Mouse (Mus musculus) gastrocnemius, adult 8-10 months (tissue): ENCODE measurements around the gene Lce1a2. TPM values are rescaled to one million over a fixed set of nuclear protein-coding genes. Genes with fewer than 3 reads are reported as not detected.
"Not testable (repeated sequence)": the region's sequence is repeated elsewhere in the genome, so short reads cannot be mapped to it uniquely, and the experiment has no call there.

Experiments
- DNase-seq, 2 experiments: peaks; one replicate each; pipeline ENCODE4 v3.0.0; 2022; ENCODE audit warnings: low spot score in 2 of 2
- total RNA-seq, 4 experiments: library from RNA; stranded (reverse); gene quantifications; 2 replicates each; pipeline ENCODE4 v1.2.4; 2022

Lce1a2 gene
- not detected for total RNA-seq

- no peak for DNase-seq
Observed at GRCm38 (mm10) chr3:92670215-92670614, at the start of gene Lce1a2. TSS of gene Lce1a2 (minus strand) at chr3:92670315.

GRCm38 (mm10) chr3:92715122-92715521, 45.0 kb upstream of the Lce1a2 start:
- DNase-seq: no peak

- DNase-seq: no peak
Observed at GRCm38 (mm10) chr3:92708974-92709373, 38.9 kb upstream of the Lce1a2 start, which contains the start of gene Lce1e. TSS of gene Lce1e (minus strand) at chr3:92709074.

- no peak for DNase-seq
Observed at GRCm38 (mm10) chr3:92694613-92695012, 24.5 kb upstream of the Lce1a2 start.

- no peak for DNase-seq
Observed at GRCm38 (mm10) chr3:92691688-92692087, 21.6 kb upstream of the Lce1a2 start.

GRCm38 (mm10) chr3:92689154-92689553, 19.0 kb upstream of the Lce1a2 start:
- DNase-seq: not testable (repeated sequence)

GRCm38 (mm10) chr3:92687110-92687509, 17.0 kb upstream of the Lce1a2 start, which contains the start of gene Lce1d:
TSS of gene Lce1d (minus strand) at chr3:92687210.
- DNase-seq: no peak

- no peak for DNase-seq
Observed at GRCm38 (mm10) chr3:92678947-92679346, 8.8 kb upstream of the Lce1a2 start, which contains the start of gene Lce1c. TSS of gene Lce1c (plus strand) at chr3:92679247.

- no peak for DNase-seq
Observed at GRCm38 (mm10) chr3:92656826-92657225, 13.3 kb downstream of the Lce1a2 start, which contains the start of gene Lce1b. TSS of gene Lce1b (minus strand) at chr3:92656926.

- no peak for DNase-seq
Observed at GRCm38 (mm10) chr3:92648207-92648606, 21.9 kb downstream of the Lce1a2 start, which contains the start of gene Lce1a1. TSS of gene Lce1a1 (minus strand) at chr3:92648307.

- DNase-seq: no peak
Observed at GRCm38 (mm10) chr3:92639854-92640253, 30.3 kb downstream of the Lce1a2 start.

GRCm38 (mm10) chr3:92638653-92638991, 31.5 kb downstream of the Lce1a2 start:
- no peak for DNase-seq

- no peak for DNase-seq
Observed at GRCm38 (mm10) chr3:92637745-92638652, 32.1 kb downstream of the Lce1a2 start.

- no peak for DNase-seq
Observed at GRCm38 (mm10) chr3:92621560-92621959, 48.6 kb downstream of the Lce1a2 start, which contains the start of gene Lce6a. TSS of gene Lce6a (minus strand) at chr3:92621660.

Other genes with a start within 250 kb of the Lce1a2 start
- 1 to 10 TPM in 3 of 4 experiments, not detected in 1; 2.7 to 4.8 (median 4.7) TPM for gene Gm9774, start 240.9 kb downstream of the Lce1a2 start, total RNA-seq
- not detected for gene Sprr2k, start 237.7 kb downstream of the Lce1a2 start, total RNA-seq
- gene Sprr1b, start 231.5 kb downstream of the Lce1a2 start, total RNA-seq: not detected
- not detected for gene Sprr3, start 211.6 kb downstream of the Lce1a2 start, total RNA-seq
- not detected for gene Sprr1a, start 184.4 kb downstream of the Lce1a2 start, total RNA-seq
- gene Sprr4, start 169.8 kb downstream of the Lce1a2 start, total RNA-seq: not detected
- gene 2310046K23Rik, start 135.8 kb downstream of the Lce1a2 start, total RNA-seq: not detected
- not detected for gene Ivl, start 96.6 kb downstream of the Lce1a2 start, total RNA-seq
- gene Smcp, start 81.3 kb downstream of the Lce1a2 start, total RNA-seq: not detected
- not detected for gene 2210017I01Rik, start 62.8 kb downstream of the Lce1a2 start, total RNA-seq
- gene Lce6a, start 48.7 kb downstream of the Lce1a2 start, total RNA-seq: not detected
- not detected for gene Lce1a1, start 22.0 kb downstream of the Lce1a2 start, total RNA-seq
- gene Lce1b, start 13.4 kb downstream of the Lce1a2 start, total RNA-seq: not detected
- not detected for gene Lce1c, start 8.9 kb upstream of the Lce1a2 start, total RNA-seq
- not detected for gene Lce1d, start 16.9 kb upstream of the Lce1a2 start, total RNA-seq
- gene Lce1e, start 38.8 kb upstream of the Lce1a2 start, total RNA-seq: not detected
- not detected for gene Lce1f, start 50.0 kb upstream of the Lce1a2 start, total RNA-seq
- not detected for gene Gm38119, start 68.8 kb upstream of the Lce1a2 start, total RNA-seq
- not detected for gene Lce1g, start 82.0 kb upstream of the Lce1a2 start, total RNA-seq
- gene Lce1h, start 94.8 kb upstream of the Lce1a2 start, total RNA-seq: not detected
- not detected for gene Lce1i, start 108.6 kb upstream of the Lce1a2 start, total RNA-seq
- gene Lce1j, start 120.2 kb upstream of the Lce1a2 start, total RNA-seq: not detected
- not detected for gene Lce1k, start 137.6 kb upstream of the Lce1a2 start, total RNA-seq
- gene Kprp, start 156.9 kb upstream of the Lce1a2 start, total RNA-seq: not detected
- gene Lce1l, start 181.0 kb upstream of the Lce1a2 start, total RNA-seq: not detected
- gene 2310050C09Rik, start 199.9 kb upstream of the Lce1a2 start, total RNA-seq: not detected